Comparison of ENCODE assay signal across 31 mouse cellular contexts in the genomic region with DNA sequence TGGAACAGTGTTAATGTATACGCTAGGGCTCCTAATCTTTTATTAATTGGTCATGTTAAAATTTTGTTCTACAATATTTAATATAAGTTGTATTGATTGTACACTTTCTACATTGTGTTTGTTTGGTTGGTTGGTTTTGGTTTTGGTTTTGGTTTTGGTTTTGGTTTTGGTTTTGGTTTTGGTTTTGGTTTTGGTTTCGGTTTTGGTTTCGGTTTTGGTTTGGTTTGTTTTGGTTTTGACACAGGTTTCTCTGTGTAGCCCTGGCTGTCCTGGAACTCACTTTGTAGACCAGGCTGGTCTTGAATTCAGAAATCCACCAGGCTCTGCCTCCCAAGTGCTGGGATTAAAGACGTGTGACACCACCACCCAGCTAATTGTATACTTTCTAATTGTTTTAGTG. TPM values are rescaled to one million over a fixed set of nuclear protein-coding genes. Genes with fewer than 3 reads are reported as not detected.
"Had no signal": no experiment of that assay in that cellular context is flagged by ENCODE, and none has a peak within 500 bp of the region (broad histone marks: within the 10 kb centered on the region; RNA-seq: fewer than 3 reads in every experiment).

No protein-coding gene starts in this region.

RNA-seq across cellular contexts. Expression of gene Krt16, which starts 8.4 kb away (rescaled TPM):
- total RNA-seq: common myeloid progenitor, adult 5-6 weeks; forebrain, postnatal 0 days; gastrocnemius, adult 18-20 months; gastrocnemius, adult 2 months; gastrocnemius, adult 8-10 months; gastrocnemius, postnatal 10 days; gastrocnemius, postnatal 14 days; gastrocnemius, postnatal 25 days; gastrocnemius, postnatal 36 days; granulocyte monocyte progenitor cell, adult 5-6 weeks; heart, adult 18-20 months; heart, adult 2 months; heart, adult 8-10 months had no signal
- polyA plus RNA-seq: cortical plate, adult 2 months; embryonic facial prominence, embryonic 10.5 days; embryonic facial prominence, embryonic 11.5 days; embryonic facial prominence, embryonic 12.5 days; erythroblast, embryonic 14.5 days; forebrain, embryonic 11.5 days; forebrain, embryonic 12.5 days; forebrain, embryonic 13.5 days; forebrain, embryonic 14.5 days; forebrain, embryonic 15.5 days; forebrain, embryonic 16.5 days; forebrain, postnatal 0 days; frontal cortex, adult 2 months; gonadal fat pad, adult 2 months; heart, adult 2 months; heart, embryonic 10.5 days had no signal

RNA-seq across cellular contexts. Expression of gene Krt17, which starts 20.6 kb away (rescaled TPM):
- total RNA-seq: common myeloid progenitor, adult 5-6 weeks; forebrain, postnatal 0 days; gastrocnemius, adult 2 months; gastrocnemius, adult 8-10 months; gastrocnemius, postnatal 14 days; gastrocnemius, postnatal 25 days; granulocyte monocyte progenitor cell, adult 5-6 weeks; heart, adult 2 months; heart, adult 8-10 months had no signal
- polyA plus RNA-seq: forebrain, embryonic 11.5 days; forebrain, embryonic 15.5 days had no signal

RNA-seq across cellular contexts. Expression of gene Krt42, which starts 29.4 kb away (rescaled TPM):
- total RNA-seq: common myeloid progenitor, adult 5-6 weeks; forebrain, postnatal 0 days; gastrocnemius, adult 18-20 months; gastrocnemius, adult 2 months; gastrocnemius, adult 8-10 months; gastrocnemius, postnatal 10 days; gastrocnemius, postnatal 14 days; gastrocnemius, postnatal 25 days; gastrocnemius, postnatal 36 days; gastrocnemius, postnatal 4 days; granulocyte monocyte progenitor cell, adult 5-6 weeks; heart, adult 18-20 months; heart, adult 2 months; heart, adult 8-10 months had no signal
- polyA plus RNA-seq: cortical plate, adult 2 months; embryonic facial prominence, embryonic 10.5 days; embryonic facial prominence, embryonic 11.5 days; embryonic facial prominence, embryonic 12.5 days; forebrain, embryonic 11.5 days; forebrain, embryonic 12.5 days; forebrain, embryonic 13.5 days; forebrain, embryonic 14.5 days; forebrain, embryonic 15.5 days; forebrain, embryonic 16.5 days; forebrain, postnatal 0 days; gonadal fat pad, adult 2 months; heart, adult 2 months; heart, embryonic 10.5 days had no signal

RNA-seq across cellular contexts. Expression of gene Krt14, which starts 32.9 kb away (rescaled TPM):
- total RNA-seq: common myeloid progenitor, adult 5-6 weeks; gastrocnemius, adult 18-20 months; gastrocnemius, adult 2 months; gastrocnemius, adult 8-10 months; gastrocnemius, postnatal 10 days; gastrocnemius, postnatal 14 days; gastrocnemius, postnatal 25 days; gastrocnemius, postnatal 36 days; granulocyte monocyte progenitor cell, adult 5-6 weeks; heart, adult 18-20 months had no signal
- polyA plus RNA-seq: cortical plate, adult 2 months; forebrain, embryonic 14.5 days had no signal

RNA-seq across cellular contexts. Expression of gene Krt9, which starts 47.2 kb away (rescaled TPM):
- total RNA-seq: common myeloid progenitor, adult 5-6 weeks; forebrain, postnatal 0 days; gastrocnemius, adult 18-20 months; gastrocnemius, adult 2 months; gastrocnemius, adult 8-10 months; gastrocnemius, postnatal 10 days; gastrocnemius, postnatal 14 days; gastrocnemius, postnatal 25 days; gastrocnemius, postnatal 36 days; granulocyte monocyte progenitor cell, adult 5-6 weeks; heart, adult 18-20 months; heart, adult 2 months; heart, adult 8-10 months had no signal
- polyA plus RNA-seq: embryonic facial prominence, embryonic 10.5 days; embryonic facial prominence, embryonic 11.5 days; embryonic facial prominence, embryonic 12.5 days; embryonic facial prominence, embryonic 13.5 days; embryonic facial prominence, embryonic 14.5 days; embryonic facial prominence, embryonic 15.5 days; erythroblast, embryonic 14.5 days; forebrain, embryonic 11.5 days; forebrain, embryonic 12.5 days; forebrain, embryonic 13.5 days; forebrain, embryonic 14.5 days; forebrain, embryonic 15.5 days; forebrain, embryonic 16.5 days; heart, adult 2 months; heart, embryonic 10.5 days had no signal
